Mouse (Mus musculus) stomach, embryonic 15.5 days (tissue): ENCODE data around the gene Clmp. TPM values are rescaled to one million over a fixed set of nuclear protein-coding genes. Genes with fewer than 3 reads are reported as not detected.
"Not testable (repeated sequence)": the region's sequence is repeated elsewhere in the genome, so short reads cannot be mapped to it uniquely, and the experiment has no call there.

Source experiments
- ATAC-seq: fragments of 200-750 bp; cut with Nextera tagmentation; 2 replicates; pipeline ENCODE4 v1.8.0; 2017; ENCODE audit warnings: low read depth, moderate number of reproducible peaks, moderate TSS enrichment; ENCODE audit not compliant: insufficient read depth, low FRiP score
- H3K27ac ChIP-seq: fragments of 300-500 bp; sonication (generic); 2 replicates; pipeline ENCODE4 v1.5.1; 2015; ENCODE audit warnings: mild to moderate bottlenecking, inconsistent platforms
- H3K27me3 ChIP-seq: fragments of 300-500 bp; sonication (generic); replicated peaks from 2 replicates; pipeline ENCODE4 v1.6.1; 2015; ENCODE audit warnings: inconsistent platforms
- H3K36me3 ChIP-seq: fragments of 300-500 bp; sonication (generic); 2 replicates; pipeline ENCODE4 v1.6.1; 2015; ENCODE audit warnings: inconsistent platforms
- H3K4me1 ChIP-seq: fragments of 300-500 bp; sonication (generic); 2 replicates; pipeline ENCODE4 v1.6.1; 2015; ENCODE audit warnings: inconsistent platforms
- H3K4me2 ChIP-seq: fragments of 300-500 bp; sonication (generic); 2 replicates; pipeline ENCODE4 v1.6.1; 2015; ENCODE audit warnings: mild to moderate bottlenecking, inconsistent platforms
- H3K4me3 ChIP-seq: fragments of 300-500 bp; sonication (generic); replicated peaks from 2 replicates; pipeline ENCODE4 v1.5.1; 2015; ENCODE audit warnings: inconsistent platforms
- H3K9ac ChIP-seq: fragments of 300-500 bp; sonication (generic); 2 replicates; pipeline ENCODE4 v1.6.1; 2015; ENCODE audit warnings: inconsistent platforms
- H3K9me3 ChIP-seq: fragments of 300-500 bp; sonication (generic); 2 replicates; pipeline ENCODE4 v1.6.1; 2016; ENCODE audit warnings: inconsistent platforms
- WGBS: fragments of 180-500 bp; shearing (Covaris S2); methylation state at CpG from one replicate; pipeline ENCODE4 v1.1.7; 2015; 5-methylcytosine and 5-hydroxymethylcytosine counted together
- polyA plus RNA-seq: library from polyadenylated mRNA; unstranded; fragments of >200 nt; fragmentation: Nextera tagmentation; extraction: Ambion mirVana; gene quantifications from 2 replicates; pipeline ENCODE4 v1.2.1, GENCODE M21; 2015

Gene Clmp
- polyA plus RNA-seq, 1 experiment from 2014 or later, result 29.2 TPM

DNA sequence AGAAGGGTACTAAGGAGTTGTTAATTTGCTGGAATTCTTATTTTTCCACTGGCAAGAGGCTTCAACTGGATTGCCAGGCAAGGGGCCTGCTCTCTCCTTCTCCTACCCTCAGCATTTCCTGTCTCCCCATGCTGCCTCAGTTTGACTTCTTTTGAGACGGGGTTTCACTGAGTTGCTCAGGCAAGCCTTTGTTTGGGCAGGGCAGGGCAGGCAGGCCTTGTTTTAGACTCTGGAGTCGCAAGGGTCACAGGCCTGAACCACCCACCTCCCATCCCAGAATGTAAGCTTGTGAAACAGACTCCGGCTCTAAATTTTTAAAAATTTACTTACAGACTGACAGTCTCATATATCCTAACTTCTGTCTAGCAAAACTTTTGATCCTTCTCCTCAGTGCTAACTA, 113.3 kb downstream of the Clmp start:
- 34% methylated on average over 3 of the region's 3 CpGs for WGBS
- no peak for ATAC-seq
- Histone ChIP-seq H3K27ac (peak overlapping the region; percentile 96), H3K4me1 (0 out of 2 replicates have a peak, but pooled peaks cover 10% of the 10 kb centered on the region), H3K27me3 (no peaks in the 10 kb centered on the region), H3K4me2 (peak overlapping the region; percentile 70; the same call in 1 of the 2 replicates), H3K9me3 (no peaks in the 10 kb centered on the region), H3K9ac (no peak overlapping the region), H3K36me3 (no peaks in the 10 kb centered on the region), H3K4me3 (no peak overlapping the region)

DNA sequence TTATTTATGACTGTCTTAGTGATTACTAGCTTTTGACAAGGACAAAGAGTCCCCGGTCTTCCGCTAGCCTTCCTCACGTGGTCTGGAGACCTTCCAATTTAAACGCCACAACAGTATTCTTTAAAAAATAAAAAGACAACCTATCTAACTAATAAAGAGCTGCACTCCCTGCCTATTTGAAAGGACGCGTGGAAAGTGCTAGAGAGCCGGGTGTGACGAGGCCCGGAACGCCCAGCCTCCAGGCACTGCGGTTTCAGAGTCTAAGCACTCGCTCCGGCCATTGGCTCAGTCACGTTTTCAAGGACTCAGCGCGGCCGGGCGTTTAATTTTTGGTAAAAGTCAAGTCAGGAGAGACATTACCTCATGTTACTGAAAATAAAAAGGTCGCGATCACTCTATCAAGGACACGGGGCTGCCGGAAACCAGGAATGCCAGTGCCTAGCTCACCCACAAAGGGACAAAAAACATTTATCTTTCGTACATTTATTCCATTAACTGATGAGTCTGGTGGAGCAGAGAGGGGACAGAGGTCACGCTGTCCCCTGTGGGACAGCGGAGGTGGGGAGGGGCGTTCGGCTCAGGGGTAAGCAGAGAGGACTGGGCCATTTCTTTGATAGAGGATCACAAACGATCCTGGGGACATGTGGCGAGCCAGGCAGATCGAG, 114.2 kb downstream of the Clmp start:
- WGBS, result under 1% methylated on average over 30 of the region's 30 CpGs
- Histone ChIP-seq H3K4me2 (peak overlapping the region; percentile 70), H3K27me3 (no peaks in the 10 kb centered on the region)

GRCm38 (mm10) chr9:40800675-40801612, 115.2 kb downstream of the Clmp start, which contains the start of gene Hspa8:
Hspa8 (plus strand) TSS chr9:40800984.
- Histone ChIP-seq H3K27ac (peak within 1 kb of the TSS; percentile 96), H3K4me3 (peak within 1 kb of the TSS; percentile 95), H3K36me3 (peaks cover 13% of the 10 kb centered on the region), H3K9ac (peak within 1 kb of the TSS; percentile 99), H3K4me1 (peaks cover 22% of the 10 kb centered on the region), H3K4me2 (peak within 1 kb of the TSS; percentile 70), H3K9me3 (no peaks in the 10 kb centered on the region), H3K27me3 (no peaks in the 10 kb centered on the region)
- peak; percentile 96 for ATAC-seq
- WGBS, result under 1% methylated on average over 72 of the region's 83 CpGs

More for the DNA sequence above, 114.2 kb downstream of the Clmp start:
- Histone ChIP-seq H3K27ac (peak overlapping the region; percentile 96), H3K4me3 (peak overlapping the region; percentile 95), H3K9me3 (no peaks in the 10 kb centered on the region), H3K9ac (peak overlapping the region; percentile 63), H3K36me3 (peaks cover 3% of the 10 kb centered on the region; the same call in 1 of the 2 replicates), H3K4me1 (peaks cover 13% of the 10 kb centered on the region; the same call in 1 of the 2 replicates)
- peak; percentile 0; the same call in 1 of the 2 replicates for ATAC-seq

DNA sequence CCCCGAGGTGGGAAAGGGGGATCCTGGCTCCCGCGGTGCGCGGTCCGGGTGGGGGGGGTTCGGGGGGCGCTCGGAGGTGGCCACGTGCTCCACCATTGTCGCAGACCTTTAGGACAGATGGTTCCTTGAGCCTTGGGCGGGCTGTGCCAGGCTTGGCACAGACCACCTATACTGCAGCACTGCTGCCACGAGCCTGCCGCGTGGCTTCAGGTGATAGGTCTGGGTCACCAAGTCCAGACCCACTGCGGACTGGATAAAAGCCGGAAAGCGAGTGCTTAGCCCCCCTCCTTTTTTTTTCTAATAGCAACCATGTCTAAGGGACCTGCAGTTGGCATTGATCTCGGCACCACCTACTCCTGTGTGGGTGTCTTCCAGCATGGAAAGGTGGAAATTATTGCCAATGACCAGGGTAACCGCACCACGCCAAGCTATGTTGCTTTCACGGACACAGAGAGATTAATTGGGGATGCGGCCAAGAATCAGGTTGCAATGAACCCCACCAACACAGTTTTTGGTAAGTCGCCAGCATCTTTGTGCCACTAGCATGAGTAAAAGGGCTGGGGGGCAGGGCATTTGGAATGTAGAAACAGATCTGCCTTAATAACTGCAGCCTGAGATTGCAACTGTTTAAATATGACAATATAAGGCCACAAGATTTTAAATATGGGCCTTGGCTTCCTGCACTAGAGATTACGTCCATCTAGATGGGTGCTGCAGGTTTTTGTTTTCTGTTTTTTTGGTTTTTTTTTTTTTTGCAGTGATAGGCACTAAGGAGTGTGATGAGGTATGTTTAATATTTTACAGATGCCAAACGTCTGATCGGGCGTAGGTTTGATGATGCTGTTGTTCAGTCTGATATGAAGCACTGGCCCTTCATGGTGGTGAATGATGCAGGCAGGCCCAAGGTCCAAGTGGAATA, 116.1 kb downstream of the Clmp start:
- not testable (repeated sequence) for ATAC-seq, H3K9me3 ChIP-seq, H3K27me3 ChIP-seq
- peak overlapping the region; percentile 63 for H3K4me2 ChIP-seq
- H3K36me3 ChIP-seq, result peaks cover 17% of the 10 kb centered on the region
- WGBS, result under 1% methylated on average over 28 of the region's 28 CpGs
- peaks cover 26% of the 10 kb centered on the region for H3K4me1 ChIP-seq
- peak overlapping the region; percentile 95 for H3K4me3 ChIP-seq
- peak overlapping the region; percentile 99 for H3K9ac ChIP-seq
- peak overlapping the region; percentile 94 for H3K27ac ChIP-seq

GRCm38 (mm10) chr9:40802533-40802875, 116.7 kb downstream of the Clmp start:
- not testable (repeated sequence) for H3K9ac ChIP-seq, H3K9me3 ChIP-seq, H3K27me3 ChIP-seq, H3K27ac ChIP-seq, ATAC-seq
- peak overlapping the region; percentile 63 for H3K4me2 ChIP-seq
- peaks cover 22% of the 10 kb centered on the region for H3K36me3 ChIP-seq
- H3K4me3 ChIP-seq, result peak overlapping the region; percentile 95
- peaks cover 32% of the 10 kb centered on the region for H3K4me1 ChIP-seq
- WGBS, result 2% methylated on average over 8 of the region's 8 CpGs

GRCm38 (mm10) chr9:40804576-40804975, 118.8 kb downstream of the Clmp start:
- Histone ChIP-seq H3K4me1 (peaks cover 23% of the 10 kb centered on the region), H3K36me3 (peaks cover 22% of the 10 kb centered on the region), H3K4me2 (peak overlapping the region; percentile 47)
- not testable (repeated sequence) for H3K4me3 ChIP-seq, H3K27me3 ChIP-seq, H3K9ac ChIP-seq, H3K9me3 ChIP-seq, ATAC-seq, H3K27ac ChIP-seq
- 38% methylated on average over 3 of the region's 3 CpGs for WGBS

DNA sequence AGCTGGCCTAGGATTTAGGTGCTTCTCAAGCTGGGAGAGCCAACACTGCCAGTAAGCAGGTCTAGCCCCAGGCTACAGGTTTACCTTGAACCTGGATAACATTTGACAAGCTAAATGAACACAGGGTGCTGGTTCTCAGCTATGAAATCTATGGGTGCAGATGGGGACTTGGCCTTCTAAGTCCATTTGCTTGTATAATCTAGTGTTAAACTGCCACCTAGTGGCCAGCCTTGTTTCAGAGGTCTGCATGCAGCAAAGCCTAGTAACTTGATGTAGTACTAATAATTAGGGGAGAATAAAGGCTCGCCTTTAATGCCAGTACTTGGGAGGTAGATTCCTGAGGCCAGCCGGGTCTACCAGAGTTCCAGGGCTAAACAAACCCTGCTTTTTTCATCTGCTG, 119.5 kb downstream of the Clmp start:
- Histone ChIP-seq H3K9ac (no peak overlapping the region), H3K9me3 (no peaks in the 10 kb centered on the region), H3K27ac (no peak overlapping the region), H3K27me3 (no peaks in the 10 kb centered on the region), H3K4me3 (peak overlapping the region; percentile 10), H3K4me2 (peak overlapping the region; percentile 36; the same call in 1 of the 2 replicates), H3K4me1 (peaks cover 23% of the 10 kb centered on the region), H3K36me3 (peaks cover 22% of the 10 kb centered on the region)
- no peak for ATAC-seq
- 26% methylated on average over 2 of the region's 2 CpGs for WGBS

DNA sequence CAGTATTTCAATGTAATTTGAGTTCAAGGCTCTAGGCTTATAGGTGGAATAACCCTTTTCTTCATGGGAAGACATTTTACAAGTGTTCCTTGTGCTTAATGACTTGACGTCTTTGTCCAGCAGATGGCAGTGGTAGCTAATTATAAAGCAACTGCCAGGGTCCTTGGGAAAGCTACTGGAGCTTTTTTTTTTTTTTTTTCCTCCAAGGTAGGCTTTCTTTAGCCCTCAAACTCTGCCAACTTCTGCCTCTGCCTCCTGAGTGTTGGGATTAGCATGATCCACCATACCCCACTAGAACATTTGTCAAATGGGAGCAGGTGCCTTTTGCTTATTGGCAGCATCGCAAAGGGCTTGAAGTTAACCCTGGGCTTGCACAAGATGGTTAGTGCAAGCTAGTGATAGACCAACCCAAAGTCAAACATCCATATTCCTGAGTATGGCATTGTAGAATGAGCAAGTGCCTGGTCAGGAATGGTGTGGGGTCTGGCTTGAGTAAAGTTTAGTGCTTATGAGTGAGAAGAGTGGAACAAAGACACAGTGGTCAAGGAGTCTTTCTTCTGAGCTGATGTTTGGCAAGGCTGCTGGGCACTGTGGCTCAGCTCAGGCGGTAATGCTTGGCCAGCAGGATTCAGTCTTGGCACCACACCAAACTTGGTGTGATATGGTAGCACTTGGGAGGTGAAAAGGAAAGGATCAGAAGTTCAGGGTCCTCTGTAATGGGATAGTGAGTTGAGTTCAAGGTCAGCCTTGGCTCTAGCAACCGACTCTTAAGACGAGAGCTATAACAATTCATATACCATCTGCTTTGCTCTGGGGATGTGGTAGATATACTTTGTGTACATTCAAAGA, 120.9 kb downstream of the Clmp start:
- ATAC-seq, result peak; percentile 27
- Histone ChIP-seq H3K9me3 (no peaks in the 10 kb centered on the region), H3K9ac (no peak overlapping the region), H3K36me3 (peaks cover 22% of the 10 kb centered on the region), H3K4me1 (peaks cover 23% of the 10 kb centered on the region), H3K27ac (peak overlapping the region; percentile 61), H3K4me3 (no peak overlapping the region), H3K27me3 (no peaks in the 10 kb centered on the region), H3K4me2 (no peak overlapping the region)
- 15% methylated on average over 5 of the region's 5 CpGs for WGBS

- no peak for ATAC-seq
- H3K4me2 ChIP-seq, result no peak overlapping the region
- H3K9ac ChIP-seq, result no peak overlapping the region
- peaks cover 23% of the 10 kb centered on the region for H3K4me1 ChIP-seq
- 13% methylated on average over 11 of the region's 11 CpGs for WGBS
- H3K4me3 ChIP-seq, result no peak overlapping the region
- H3K9me3 ChIP-seq, result no peaks in the 10 kb centered on the region
- no peaks in the 10 kb centered on the region for H3K27me3 ChIP-seq
- peaks cover 22% of the 10 kb centered on the region for H3K36me3 ChIP-seq
- peak overlapping the region; percentile 61; the same call in 1 of the 2 replicates for H3K27ac ChIP-seq
Measured at GRCm38 (mm10) chr9:40807289-40807920, 121.6 kb downstream of the Clmp start.
